Mouse (Mus musculus): ENCODE measurements around the gene Mgat3. TPM values are rescaled to one million over a fixed set of nuclear protein-coding genes. Genes with fewer than 3 reads are reported as not detected.

The Mgat3 gene
- polyA plus RNA-seq, 1 experiment from 2014 or later: 22.3 TPM

DNA sequence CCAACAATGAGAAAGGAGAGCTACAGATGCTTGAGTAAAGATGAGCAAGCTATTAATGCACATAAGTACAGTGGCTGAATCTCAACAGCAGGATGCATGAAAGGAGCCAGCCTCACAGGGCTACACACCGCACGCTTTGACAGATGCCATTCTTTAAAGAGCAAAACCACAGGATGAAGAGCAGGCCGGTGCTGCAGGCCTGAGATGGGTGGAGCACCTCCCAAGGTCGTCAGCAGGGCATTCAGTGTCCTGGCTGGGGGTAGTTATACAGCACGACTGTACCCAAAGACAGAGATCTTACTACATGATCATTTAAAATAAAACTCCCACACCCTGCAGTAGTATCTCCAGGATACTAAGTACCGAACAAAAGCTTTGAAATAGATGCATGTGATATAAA is 27.4 kb upstream of the Mgat3 start:
- no peaks in the 10 kb centered on the region for H3K4me1 ChIP-seq (replicated peaks; ENCODE audit: control insufficient read depth, insufficient read depth, low read length)
- H3K4me3 ChIP-seq (replicated peaks; ENCODE audit: low read length): no peak overlapping the region
- H3K9ac ChIP-seq: no peak overlapping the region
- no peak overlapping the region for H3K4me2 ChIP-seq (replicated peaks)
- no peak for ATAC-seq (ENCODE audit: low FRiP score)
- no peak for DNase-seq (ENCODE audit: low spot score)
- H3K27me3 ChIP-seq (ENCODE audit: control insufficient read depth, insufficient read depth, low read length): no peaks in the 10 kb centered on the region
- WGBS: 71% methylated on average over 6 of the region's 6 CpGs
- H3K36me3 ChIP-seq (replicated peaks; ENCODE audit: control insufficient read depth, insufficient read depth): peaks cover 38% of the 10 kb centered on the region
- H3K27ac ChIP-seq: no peak overlapping the region
- no peaks in the 10 kb centered on the region for H3K9me3 ChIP-seq (ENCODE audit: control insufficient read depth, low read length)

DNA sequence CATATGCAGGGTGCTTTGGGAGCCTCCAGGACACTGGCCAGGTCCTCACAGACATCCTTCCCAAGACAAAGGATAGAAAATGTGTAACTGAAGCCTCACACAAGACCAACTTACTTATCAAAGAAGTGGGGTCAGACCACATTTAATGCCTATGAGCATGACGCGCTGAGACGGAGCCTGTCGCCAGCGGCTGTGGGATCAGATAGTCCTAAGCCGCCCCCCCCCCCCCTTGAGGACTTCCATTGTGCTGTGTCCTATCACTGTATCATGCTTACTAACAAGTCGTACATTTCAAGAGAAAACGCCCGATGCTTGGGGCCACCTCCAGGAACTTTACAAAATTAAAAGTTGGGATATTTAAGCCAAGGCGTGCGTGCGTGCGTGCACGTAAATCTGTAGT is 26.4 kb upstream of the Mgat3 start:
- no peaks in the 10 kb centered on the region for H3K4me1 ChIP-seq (replicated peaks; ENCODE audit: control insufficient read depth, insufficient read depth, low read length)
- H3K4me3 ChIP-seq (replicated peaks; ENCODE audit: low read length): no peak overlapping the region
- no peak overlapping the region for H3K4me2 ChIP-seq (replicated peaks)
- H3K27me3 ChIP-seq (ENCODE audit: control insufficient read depth, insufficient read depth, low read length): no peaks in the 10 kb centered on the region
- H3K27ac ChIP-seq: no peak overlapping the region
- ATAC-seq (ENCODE audit: low FRiP score): no peak
- no peak overlapping the region for H3K9ac ChIP-seq
- no peak for DNase-seq (ENCODE audit: low spot score)
- H3K9me3 ChIP-seq (ENCODE audit: control insufficient read depth, low read length): no peaks in the 10 kb centered on the region
- 88% methylated on average over 14 of the region's 14 CpGs for WGBS
- peaks cover 43% of the 10 kb centered on the region for H3K36me3 ChIP-seq (replicated peaks; ENCODE audit: control insufficient read depth, insufficient read depth)

DNA sequence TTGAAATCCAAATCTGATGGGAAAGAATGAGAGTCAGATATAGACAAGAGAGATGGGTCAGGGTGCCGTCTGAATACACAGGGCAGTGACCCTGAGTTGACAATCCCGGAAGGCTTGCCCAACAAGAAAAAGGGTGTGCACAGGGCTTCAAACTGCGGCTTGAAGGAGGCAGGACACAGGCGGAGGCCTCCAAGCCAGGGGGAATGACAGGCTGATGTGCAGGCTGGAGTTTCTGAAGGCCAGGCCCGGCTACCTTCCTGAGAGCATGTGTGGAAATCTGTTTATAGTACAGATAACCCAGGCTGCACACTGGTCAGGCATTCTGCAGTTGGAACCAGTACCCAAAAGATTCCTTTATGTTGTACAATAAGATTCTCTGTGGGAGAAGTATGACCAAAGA is 26.0 kb upstream of the Mgat3 start:
- Histone ChIP-seq H3K9me3 (ENCODE audit: control insufficient read depth, low read length) (no peaks in the 10 kb centered on the region), H3K27me3 (ENCODE audit: control insufficient read depth, insufficient read depth, low read length) (no peaks in the 10 kb centered on the region), H3K36me3 (replicated peaks; ENCODE audit: control insufficient read depth, insufficient read depth) (peaks cover 47% of the 10 kb centered on the region), H3K4me2 (replicated peaks) (no peak overlapping the region), H3K27ac (no peak overlapping the region), H3K4me3 (replicated peaks; ENCODE audit: low read length) (no peak overlapping the region), H3K9ac (no peak overlapping the region), H3K4me1 (replicated peaks; ENCODE audit: control insufficient read depth, insufficient read depth, low read length) (no peaks in the 10 kb centered on the region)
- 77% methylated on average over 5 of the region's 5 CpGs for WGBS
- ATAC-seq (ENCODE audit: low FRiP score) (no peak), DNase-seq (ENCODE audit: low spot score) (no peak)

DNA sequence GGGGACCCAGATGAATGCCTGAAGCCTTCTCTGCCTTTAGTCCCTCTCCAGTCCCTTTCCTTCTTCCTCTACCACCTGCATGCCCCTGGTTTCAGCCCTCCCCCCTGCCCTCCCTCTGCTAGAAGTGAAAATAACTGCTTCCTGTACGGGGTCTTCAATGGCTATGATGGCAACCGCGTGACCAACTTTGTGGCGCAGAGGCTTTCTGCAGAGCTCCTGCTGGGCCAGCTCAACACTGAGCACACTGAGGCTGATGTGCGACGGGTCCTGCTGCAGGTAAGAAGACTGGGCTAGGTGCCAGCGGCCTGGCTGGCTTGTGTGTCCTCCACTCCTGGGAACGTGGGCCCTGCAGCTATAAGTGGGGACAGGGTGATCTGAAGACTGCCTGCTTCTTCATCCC is 25.0 kb upstream of the Mgat3 start:
- 83% methylated on average over 8 of the region's 8 CpGs for whole genome bisulfite sequencing
- ATAC-seq (ENCODE audit: low FRiP score): no peak
- no peak overlapping the region for H3K27ac ChIP-seq
- H3K27me3 ChIP-seq (ENCODE audit: control insufficient read depth, insufficient read depth, low read length): no peaks in the 10 kb centered on the region
- no peak overlapping the region for H3K9ac ChIP-seq
- peaks cover 55% of the 10 kb centered on the region for H3K36me3 ChIP-seq (replicated peaks; ENCODE audit: control insufficient read depth, insufficient read depth)
- no peaks in the 10 kb centered on the region for H3K9me3 ChIP-seq (ENCODE audit: control insufficient read depth, low read length)
- H3K4me2 ChIP-seq (replicated peaks): no peak overlapping the region
- H3K4me1 ChIP-seq (replicated peaks; ENCODE audit: control insufficient read depth, insufficient read depth, low read length): no peaks in the 10 kb centered on the region
- DNase-seq (ENCODE audit: low spot score): no peak
- H3K4me3 ChIP-seq (replicated peaks; ENCODE audit: low read length): no peak overlapping the region

DNA sequence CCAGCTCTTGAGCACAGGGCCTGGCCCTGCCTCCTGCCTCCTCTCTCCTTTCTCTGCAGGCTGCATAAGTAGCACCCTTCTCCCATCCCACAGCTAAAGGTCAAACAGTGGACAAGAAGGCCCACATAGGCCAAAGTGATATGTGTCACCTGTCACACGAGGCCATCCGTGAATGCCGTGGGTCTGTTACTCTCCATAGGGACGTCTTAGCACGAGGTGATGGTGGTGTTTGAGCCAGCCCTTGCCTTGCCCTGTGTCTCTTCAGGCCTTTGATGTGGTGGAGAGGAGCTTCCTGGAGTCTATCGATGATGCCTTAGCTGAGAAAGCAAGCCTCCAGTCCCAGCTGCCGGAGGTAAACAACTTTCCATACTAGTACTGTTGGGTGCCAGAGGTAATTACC is 24.0 kb upstream of the Mgat3 start:
- Histone ChIP-seq H3K36me3 (replicated peaks; ENCODE audit: control insufficient read depth, insufficient read depth) (peaks cover 55% of the 10 kb centered on the region), H3K9ac (no peak overlapping the region), H3K4me3 (replicated peaks; ENCODE audit: low read length) (no peak overlapping the region), H3K4me1 (replicated peaks; ENCODE audit: control insufficient read depth, insufficient read depth, low read length) (no peaks in the 10 kb centered on the region), H3K27me3 (ENCODE audit: control insufficient read depth, insufficient read depth, low read length) (no peaks in the 10 kb centered on the region), H3K9me3 (ENCODE audit: control insufficient read depth, low read length) (no peaks in the 10 kb centered on the region), H3K4me2 (replicated peaks) (no peak overlapping the region), H3K27ac (no peak overlapping the region)
- DNase-seq (ENCODE audit: low spot score): no peak
- 95% methylated on average over 7 of the region's 7 CpGs for WGBS
- ATAC-seq (ENCODE audit: low FRiP score): no peak

DNA sequence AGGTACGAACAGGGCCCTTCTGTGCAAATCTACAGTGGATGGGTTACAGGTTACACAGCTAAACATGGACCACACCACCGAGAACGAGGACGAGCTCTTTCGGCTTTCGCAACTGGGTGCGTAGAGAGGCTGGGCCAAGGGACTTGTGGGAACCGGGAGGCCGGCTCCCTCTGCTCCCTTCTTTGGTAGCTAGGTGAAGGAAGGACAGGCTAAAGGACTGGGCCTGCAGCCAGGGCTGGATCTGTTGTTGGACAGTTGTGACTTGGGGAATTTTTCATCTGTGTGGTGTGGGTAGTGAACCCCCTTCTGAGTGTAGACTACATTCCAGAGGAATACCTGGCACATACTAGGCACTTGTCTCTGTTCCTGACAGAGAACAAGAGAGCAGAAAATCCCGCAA is 20.9 kb upstream of the Mgat3 start:
- WGBS: 91% methylated on average over 10 of the region's 10 CpGs
- DNase-seq (ENCODE audit: low spot score) (no peak), ATAC-seq (ENCODE audit: low FRiP score) (no peak)

DNA sequence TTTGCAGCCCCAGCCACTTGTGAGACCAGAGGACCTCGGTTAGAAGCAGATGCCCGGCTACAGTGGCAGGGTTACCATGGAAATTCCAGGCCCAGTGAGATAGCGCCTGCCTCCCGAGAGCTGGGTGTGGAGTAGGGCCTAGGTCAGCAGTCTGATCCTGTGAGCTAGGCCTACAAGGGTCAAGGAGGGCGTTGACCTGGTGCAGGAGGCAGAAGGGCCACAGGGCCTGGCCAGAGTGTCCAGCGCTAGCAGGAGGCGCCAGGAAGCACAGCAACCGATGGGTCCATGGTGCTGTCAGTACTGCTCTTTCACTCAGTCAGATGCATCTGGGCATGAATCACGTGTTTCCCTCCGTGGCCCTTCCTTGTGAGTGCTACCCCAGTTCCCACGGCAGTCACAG is 19.8 kb upstream of the Mgat3 start:
- 83% methylated on average over 11 of the region's 11 CpGs for WGBS
- Histone ChIP-seq H3K27ac (no peak overlapping the region), H3K36me3 (replicated peaks; ENCODE audit: control insufficient read depth, insufficient read depth) (peaks cover 90% of the 10 kb centered on the region), H3K27me3 (ENCODE audit: control insufficient read depth, insufficient read depth, low read length) (no peaks in the 10 kb centered on the region), H3K9ac (no peak overlapping the region), H3K9me3 (ENCODE audit: control insufficient read depth, low read length) (no peaks in the 10 kb centered on the region), H3K4me3 (replicated peaks; ENCODE audit: low read length) (no peak overlapping the region), H3K4me2 (replicated peaks) (no peak overlapping the region), H3K4me1 (replicated peaks; ENCODE audit: control insufficient read depth, insufficient read depth, low read length) (no peaks in the 10 kb centered on the region)
- DNase-seq (ENCODE audit: low spot score) (no peak), ATAC-seq (ENCODE audit: low FRiP score) (no peak)

More for the DNA sequence above, 20.9 kb upstream of the Mgat3 start:
- Histone ChIP-seq H3K4me3 (replicated peaks; ENCODE audit: low read length) (no peak overlapping the region), H3K27me3 (ENCODE audit: control insufficient read depth, insufficient read depth, low read length) (no peaks in the 10 kb centered on the region), H3K4me1 (replicated peaks; ENCODE audit: control insufficient read depth, insufficient read depth, low read length) (no peaks in the 10 kb centered on the region), H3K4me2 (replicated peaks) (no peak overlapping the region), H3K27ac (no peak overlapping the region), H3K36me3 (replicated peaks; ENCODE audit: control insufficient read depth, insufficient read depth) (peaks cover 83% of the 10 kb centered on the region), H3K9ac (no peak overlapping the region), H3K9me3 (ENCODE audit: control insufficient read depth, low read length) (no peaks in the 10 kb centered on the region)

DNA sequence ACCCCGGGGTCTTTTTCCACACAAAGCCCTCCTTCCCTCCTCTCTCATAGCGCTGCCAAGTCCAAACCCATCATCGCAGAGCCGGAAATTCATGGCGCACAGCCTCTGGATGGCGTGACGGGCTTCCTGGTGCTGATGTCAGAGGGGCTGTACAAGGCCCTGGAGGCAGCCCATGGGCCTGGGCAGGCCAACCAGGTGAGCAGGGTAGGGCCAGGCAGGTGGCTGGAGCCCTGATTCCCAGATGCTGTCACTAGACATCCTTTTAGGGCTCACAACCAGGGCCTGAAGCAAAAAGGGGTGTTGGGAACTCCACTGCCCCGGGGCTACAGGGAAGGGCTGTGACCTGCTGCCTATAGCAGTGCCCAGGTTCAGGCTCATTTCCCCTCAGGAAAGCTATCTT is 17.8 kb upstream of the Mgat3 start:
- H3K4me3 ChIP-seq (replicated peaks; ENCODE audit: low read length): no peak overlapping the region
- no peak overlapping the region for H3K9ac ChIP-seq
- H3K9me3 ChIP-seq (ENCODE audit: control insufficient read depth, low read length): no peaks in the 10 kb centered on the region
- no peaks in the 10 kb centered on the region for H3K27me3 ChIP-seq (ENCODE audit: control insufficient read depth, insufficient read depth, low read length)
- no peaks in the 10 kb centered on the region for H3K4me1 ChIP-seq (replicated peaks; ENCODE audit: control insufficient read depth, insufficient read depth, low read length)
- no peak for ATAC-seq (ENCODE audit: low FRiP score)
- H3K4me2 ChIP-seq (replicated peaks): no peak overlapping the region
- peaks cover 95% of the 10 kb centered on the region for H3K36me3 ChIP-seq (replicated peaks; ENCODE audit: control insufficient read depth, insufficient read depth)
- WGBS: 95% methylated on average over 8 of the region's 8 CpGs
- no peak for DNase-seq (ENCODE audit: low spot score)
- no peak overlapping the region for H3K27ac ChIP-seq

DNA sequence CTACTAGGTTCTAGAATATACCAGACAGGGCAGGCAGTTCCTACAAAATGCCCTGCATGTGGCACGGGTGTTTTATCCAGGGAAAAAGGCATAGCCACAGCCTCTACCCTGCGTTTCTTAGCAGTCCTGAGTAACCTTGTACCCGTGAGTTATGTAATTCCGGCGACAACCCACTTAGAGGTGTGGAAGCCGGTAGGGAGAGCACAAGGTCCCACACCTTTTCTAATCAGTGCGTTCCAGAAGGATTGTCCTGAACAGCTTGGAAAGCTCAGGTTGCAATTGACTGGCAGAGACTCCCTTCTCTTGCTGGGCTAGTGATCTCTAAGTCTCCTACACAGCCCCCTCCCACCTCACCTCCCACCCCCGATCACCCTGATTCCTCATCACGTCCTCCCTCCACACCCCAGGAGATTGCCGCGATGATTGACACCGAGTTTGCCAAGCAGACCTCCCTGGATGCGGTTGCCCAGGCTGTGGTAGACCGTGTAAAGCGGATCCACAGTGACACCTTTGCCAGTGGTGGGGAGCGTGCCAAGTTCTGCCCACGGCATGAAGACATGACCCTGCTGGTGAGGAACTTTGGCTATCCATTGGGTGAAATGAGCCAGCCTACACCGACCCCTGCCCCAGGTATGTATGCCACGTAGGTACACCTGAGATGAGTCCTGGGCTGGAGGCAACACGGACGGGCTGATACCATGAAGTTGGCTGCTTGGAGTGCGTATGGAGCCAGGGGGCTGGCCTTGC is 16.2 kb upstream of the Mgat3 start:
- H3K36me3 ChIP-seq (replicated peaks; ENCODE audit: control insufficient read depth, insufficient read depth): peaks cover 97% of the 10 kb centered on the region

More for the DNA sequence above, 16.2 kb upstream of the Mgat3 start:
- DNase-seq (ENCODE audit: low spot score): no peak
- no peaks in the 10 kb centered on the region for H3K9me3 ChIP-seq (ENCODE audit: control insufficient read depth, low read length)
- H3K27me3 ChIP-seq (ENCODE audit: control insufficient read depth, insufficient read depth, low read length): no peaks in the 10 kb centered on the region
- 92% methylated on average over 22 of the region's 22 CpGs for WGBS
- no peaks in the 10 kb centered on the region for H3K4me1 ChIP-seq (replicated peaks; ENCODE audit: control insufficient read depth, insufficient read depth, low read length)
- H3K4me3 ChIP-seq (replicated peaks; ENCODE audit: low read length): no peak overlapping the region
- ATAC-seq (ENCODE audit: low FRiP score): no peak
- no peak overlapping the region for H3K27ac ChIP-seq
- H3K4me2 ChIP-seq (replicated peaks): no peak overlapping the region
- no peak overlapping the region for H3K9ac ChIP-seq

Measured in hindbrain, embryonic 14.5 days (tissue).